ENCODE assay signal across 24 mouse cellular contexts in the genomic region with DNA sequence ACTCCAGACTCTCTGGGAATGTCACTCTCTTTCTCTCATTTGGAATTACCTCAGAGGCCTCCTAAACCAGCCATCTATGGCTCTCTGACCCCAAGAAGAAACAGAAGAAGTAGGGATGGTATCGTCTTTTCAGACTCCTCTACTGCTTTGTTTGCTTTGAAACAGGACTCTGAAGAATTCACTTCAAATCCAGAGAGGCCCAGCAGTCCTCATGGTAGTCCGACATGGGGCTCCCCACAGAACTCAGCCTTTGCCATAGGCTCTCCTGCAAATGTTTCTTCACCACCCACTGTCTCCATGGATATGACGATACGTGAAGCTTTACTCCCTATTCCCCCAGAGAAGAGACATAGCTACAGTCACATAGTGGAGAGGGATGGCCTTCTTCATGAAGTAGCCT. TPM values are rescaled to one million over a fixed set of nuclear protein-coding genes. Genes with fewer than 3 reads are reported as not detected.
DNase-seq lines count a peak whose midpoint lies in the region; ATAC-seq and TF ChIP-seq lines count a peak whose summit lies in the region.
"Had no signal": no experiment of that assay in that cellular context is flagged by ENCODE, and none has a peak within 500 bp of the region (broad histone marks: within the 10 kb centered on the region; RNA-seq: fewer than 3 reads in every experiment).

No protein-coding gene starts in this region.

- no peak overlapping the region for H3K9ac ChIP-seq in kidney, embryonic 15.5 days
- no peak overlapping the region for H3K9ac ChIP-seq in kidney, postnatal 0 days (ENCODE audit: low read depth, low read length)
- H3K9ac ChIP-seq: embryonic facial prominence, embryonic 13.5 days; embryonic facial prominence, embryonic 15.5 days; forebrain, embryonic 12.5 days had no signal

- TF ChIP-seq CTCF in kidney, postnatal 0 days (IDR thresholded peaks at IDR 0.05; ENCODE audit: low read depth): no peak
- no peak for TF ChIP-seq CTCF in kidney, adult 2 months (conservative IDR thresholded peaks at IDR 0.05; ENCODE audit: insufficient read depth, insufficient read length, low read depth, low read length)

- TF ChIP-seq POLR2A in kidney, adult 2 months (IDR thresholded peaks at IDR 0.05; ENCODE audit: low read depth, low read length): no peak

- ATAC-seq in kidney, embryonic 15.5 days (replicated peaks; ENCODE audit: low FRiP score): peak; percentile 53; the same call in 1 of the 2 replicates
- peak; percentile 47; the same call in 1 of the 2 replicates for ATAC-seq in kidney, postnatal 0 days (replicated peaks; ENCODE audit: low FRiP score, low read depth)
- ATAC-seq: forebrain, embryonic 14.5 days; forebrain, embryonic 16.5 days had no signal

- H3K27me3 ChIP-seq in kidney, embryonic 15.5 days: no peaks in the 10 kb centered on the region
- no peaks in the 10 kb centered on the region for H3K27me3 ChIP-seq in kidney, postnatal 0 days (ENCODE audit: insufficient read depth, low read length)
- H3K27me3 ChIP-seq in kidney, adult 2 months (replicated peaks; ENCODE audit: control insufficient read depth, insufficient read depth, low read length): no peaks in the 10 kb centered on the region
- H3K27me3 ChIP-seq: embryonic facial prominence, embryonic 13.5 days; embryonic facial prominence, embryonic 15.5 days; forebrain, embryonic 12.5 days had no signal

- 55% methylated on average over 4 of the region's 4 CpGs for WGBS in kidney, embryonic 15.5 days
- WGBS in kidney, postnatal 0 days: 47% methylated on average over 4 of the region's 4 CpGs
- WGBS in kidney, adult 2 months: 65% methylated on average over 4 of the region's 4 CpGs

- H3K4me3 ChIP-seq in kidney, embryonic 15.5 days (replicated peaks): no peak overlapping the region
- no peak overlapping the region for H3K4me3 ChIP-seq in kidney, postnatal 0 days (replicated peaks; ENCODE audit: low read depth, low read length)
- no peak overlapping the region for H3K4me3 ChIP-seq in kidney, adult 2 months (ENCODE audit: insufficient read depth, low read depth, low read length)
- H3K4me3 ChIP-seq: embryonic facial prominence, embryonic 13.5 days; embryonic facial prominence, embryonic 15.5 days; erythroblast, embryonic 14.5 days; forebrain, embryonic 10.5 days; forebrain, embryonic 12.5 days had no signal

- no peak overlapping the region for H3K27ac ChIP-seq in kidney, embryonic 15.5 days
- no peak overlapping the region for H3K27ac ChIP-seq in kidney, postnatal 0 days
- no peak overlapping the region for H3K27ac ChIP-seq in kidney, adult 2 months (ENCODE audit: insufficient read depth, low read depth, low read length)
- H3K27ac ChIP-seq: embryonic facial prominence, embryonic 13.5 days; embryonic facial prominence, embryonic 15.5 days; forebrain, embryonic 10.5 days; forebrain, embryonic 12.5 days had no signal

- peaks cover 49% of the 10 kb centered on the region for H3K36me3 ChIP-seq in kidney, embryonic 15.5 days
- peaks cover 18% of the 10 kb centered on the region; the same call in 1 of the 2 replicates for H3K36me3 ChIP-seq in kidney, postnatal 0 days (ENCODE audit: insufficient read depth, low read length)
- peaks cover 2% of the 10 kb centered on the region; the same call in 1 of the 2 replicates for H3K36me3 ChIP-seq in kidney, adult 2 months (ENCODE audit: control insufficient read depth, insufficient read depth, low read length)
- H3K36me3 ChIP-seq: forebrain, embryonic 10.5 days; forebrain, embryonic 12.5 days had no signal

- H3K9me3 ChIP-seq in kidney, embryonic 15.5 days (replicated peaks): no peaks in the 10 kb centered on the region
- H3K9me3 ChIP-seq in kidney, postnatal 0 days (replicated peaks; ENCODE audit: low read length): no peaks in the 10 kb centered on the region
- H3K9me3 ChIP-seq: embryonic facial prominence, embryonic 13.5 days; embryonic facial prominence, embryonic 15.5 days; forebrain, embryonic 10.5 days; forebrain, embryonic 12.5 days had no signal

- DNase-seq in kidney, postnatal 10 days: no peak
- peak; percentile 54 for DNase-seq in kidney, postnatal 0 days (ENCODE audit: low spot score)
- no peak for DNase-seq in kidney, adult 2 months
- DNase-seq: adrenal gland, adult 2 months; adrenal gland, postnatal 10 days; adrenal gland, postnatal 25 days; cerebellum, adult 11 months; cerebellum, adult 18-20 months; cerebellum, adult 8-10 months; cerebellum, adult 9-11 months; cerebellum, postnatal 14 days; cerebellum, postnatal 36 days; embryo, embryonic 11 days had no signal

- H3K4me1 ChIP-seq in kidney, embryonic 15.5 days: no peaks in the 10 kb centered on the region
- H3K4me1 ChIP-seq in kidney, postnatal 0 days (replicated peaks; ENCODE audit: insufficient read depth, low read length): no peaks in the 10 kb centered on the region
- peaks cover 2% of the 10 kb centered on the region; the same call in 1 of the 2 replicates for H3K4me1 ChIP-seq in kidney, adult 2 months (ENCODE audit: control insufficient read depth, insufficient read depth, low read length)
- H3K4me1 ChIP-seq: embryonic facial prominence, embryonic 13.5 days; embryonic facial prominence, embryonic 15.5 days; forebrain, embryonic 10.5 days; forebrain, embryonic 12.5 days had no signal

- no peak overlapping the region for H3K4me2 ChIP-seq in kidney, embryonic 15.5 days
- H3K4me2 ChIP-seq in kidney, postnatal 0 days (ENCODE audit: low read length): no peak overlapping the region
- H3K4me2 ChIP-seq: embryonic facial prominence, embryonic 13.5 days; embryonic facial prominence, embryonic 15.5 days; forebrain, embryonic 12.5 days had no signal

RNA-seq across cellular contexts. Expression of a gene that starts 8.7 kb away (rescaled TPM):
- polyA plus RNA-seq in kidney, embryonic 15.5 days (2015; fragmentation: Nextera tagmentation; extraction: Ambion mirVana): 13.9 and 16.7 TPM in 2 replicates
- 16.2 and 16.4 TPM in 2 replicates for polyA plus RNA-seq in kidney, postnatal 0 days (2015; fragmentation: Nextera tagmentation; extraction: Ambion mirVana)
- 35.2 and 36.4 TPM in 2 replicates for polyA plus RNA-seq in kidney, adult 2 months (2012; rRNA removed)
- polyA plus RNA-seq: erythroblast, embryonic 14.5 days had no signal

RNA-seq across cellular contexts. Expression of a gene that starts 35.2 kb away (rescaled TPM):
- not detected in 2 replicates for polyA plus RNA-seq in kidney, embryonic 15.5 days (2015; fragmentation: Nextera tagmentation; extraction: Ambion mirVana)
- not detected in 2 replicates for polyA plus RNA-seq in kidney, postnatal 0 days (2015; fragmentation: Nextera tagmentation; extraction: Ambion mirVana)
- 0.10 and 0.19 TPM in 2 replicates for polyA plus RNA-seq in kidney, adult 2 months (2012; rRNA removed)
- polyA plus RNA-seq: adrenal gland, adult 2 months; brain, embryonic 14.5 days; C2C12; embryonic facial prominence, embryonic 11.5 days; embryonic facial prominence, embryonic 13.5 days; embryonic facial prominence, embryonic 15.5 days; erythroblast, embryonic 14.5 days; forebrain, embryonic 10.5 days; forebrain, embryonic 12.5 days; forebrain, embryonic 14.5 days; forebrain, embryonic 16.5 days had no signal

RNA-seq across cellular contexts. Expression of a gene that starts 42.8 kb away (rescaled TPM):
- polyA plus RNA-seq in kidney, embryonic 15.5 days (2015; fragmentation: Nextera tagmentation; extraction: Ambion mirVana): not detected in 2 replicates
- polyA plus RNA-seq in kidney, postnatal 0 days (2015; fragmentation: Nextera tagmentation; extraction: Ambion mirVana): not detected in 2 replicates
- polyA plus RNA-seq in kidney, adult 2 months (2012; rRNA removed): not detected in 2 replicates
- polyA plus RNA-seq: adrenal gland, adult 2 months; brain, embryonic 14.5 days; C2C12; embryonic facial prominence, embryonic 11.5 days; embryonic facial prominence, embryonic 13.5 days; embryonic facial prominence, embryonic 15.5 days; erythroblast, embryonic 14.5 days; forebrain, embryonic 10.5 days; forebrain, embryonic 12.5 days; forebrain, embryonic 14.5 days; forebrain, embryonic 16.5 days had no signal
